Mouse (Mus musculus): ENCODE results near the gene Mageh1.
"Not testable (repeated sequence)": the region's sequence is repeated elsewhere in the genome, so short reads cannot be mapped to it uniquely, and the experiment has no call there.

Gene Mageh1

DNA sequence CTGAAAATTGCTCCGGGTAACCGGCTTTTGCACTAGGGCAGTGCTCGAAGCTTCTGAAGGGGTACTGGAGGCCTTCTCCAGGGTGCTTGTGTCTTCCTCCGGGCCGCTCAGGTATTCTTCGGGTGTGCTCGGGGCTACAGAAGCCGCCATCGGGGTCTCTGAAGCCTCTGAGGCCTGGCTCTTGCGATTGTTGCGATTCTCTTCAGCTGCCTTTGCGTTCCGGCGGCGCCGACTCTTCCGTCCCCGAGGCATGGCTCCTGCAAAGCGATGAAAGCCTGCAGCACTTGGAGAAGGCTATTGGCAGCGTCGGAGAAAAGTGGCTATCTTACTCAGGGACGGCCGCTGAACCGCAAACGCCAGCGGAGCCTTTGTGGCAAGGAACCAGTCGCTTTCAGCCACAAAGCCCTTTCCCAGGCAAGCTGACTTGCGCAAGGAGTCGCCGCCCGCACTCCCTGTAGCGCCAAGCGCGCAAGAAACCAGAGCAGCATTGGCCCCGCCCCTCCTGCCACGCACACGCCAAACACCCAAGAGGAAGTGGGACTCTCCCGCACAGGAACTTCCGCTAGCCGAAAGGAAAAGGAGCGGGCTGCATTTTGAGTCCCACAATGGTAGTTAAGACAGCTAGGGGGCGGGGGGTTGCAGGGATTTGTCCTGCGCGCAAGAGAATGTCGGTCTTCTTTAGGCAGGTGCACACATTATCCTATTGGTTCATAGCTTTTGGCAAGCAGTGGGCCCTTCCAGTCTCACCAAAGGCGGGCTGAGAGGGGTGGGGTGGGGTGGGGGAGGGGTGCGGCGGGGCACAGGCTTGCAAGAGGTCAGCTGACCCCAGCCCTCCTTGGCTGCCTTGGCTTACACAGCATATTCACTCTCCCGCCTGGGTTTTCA lies at the start of gene Mageh1:
Gene Mageh1 (minus strand): TSS at position 489 of the 885 bp plus-strand sequence.
- peak; percentile 89 for DNase-seq

DNA sequence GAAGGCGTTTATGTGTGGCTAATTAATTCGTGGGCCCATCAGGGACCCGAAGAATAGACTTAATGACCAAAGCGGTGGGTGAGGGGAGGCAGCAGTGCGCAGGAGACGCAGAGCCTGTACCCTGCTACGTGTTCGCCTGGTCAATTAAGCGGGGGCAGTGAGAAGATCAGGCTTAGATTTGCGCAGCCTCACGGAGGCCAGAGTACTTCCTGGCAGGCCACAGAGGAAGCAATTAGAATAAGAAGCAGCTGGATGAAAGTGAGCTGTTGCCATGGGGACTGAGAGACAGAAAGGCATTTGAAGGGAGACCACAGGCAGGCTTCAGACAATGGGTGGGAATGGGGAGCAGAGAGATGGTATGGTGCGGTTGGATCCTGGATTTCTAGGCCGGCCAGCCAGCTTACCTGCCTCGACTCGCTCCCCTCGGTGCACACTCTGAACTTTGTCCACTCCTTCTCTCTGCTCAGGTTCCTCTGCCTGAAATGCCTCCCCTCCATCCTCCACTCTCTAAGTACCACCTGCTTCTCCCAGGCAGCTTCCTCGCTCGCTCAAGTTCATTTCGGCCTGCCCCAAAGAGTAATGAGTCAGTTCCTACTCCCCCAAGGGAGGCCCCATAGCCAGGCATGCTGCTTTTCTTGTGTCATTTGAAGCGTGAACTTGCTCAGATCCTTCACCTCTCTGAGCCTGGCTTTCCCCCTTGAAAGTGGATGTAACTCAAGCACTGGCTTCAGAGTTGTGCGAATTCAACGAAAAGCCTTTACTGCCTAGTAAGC lies 783 bp upstream of the Mageh1 start:
- not testable (repeated sequence) for DNase-seq

DNA sequence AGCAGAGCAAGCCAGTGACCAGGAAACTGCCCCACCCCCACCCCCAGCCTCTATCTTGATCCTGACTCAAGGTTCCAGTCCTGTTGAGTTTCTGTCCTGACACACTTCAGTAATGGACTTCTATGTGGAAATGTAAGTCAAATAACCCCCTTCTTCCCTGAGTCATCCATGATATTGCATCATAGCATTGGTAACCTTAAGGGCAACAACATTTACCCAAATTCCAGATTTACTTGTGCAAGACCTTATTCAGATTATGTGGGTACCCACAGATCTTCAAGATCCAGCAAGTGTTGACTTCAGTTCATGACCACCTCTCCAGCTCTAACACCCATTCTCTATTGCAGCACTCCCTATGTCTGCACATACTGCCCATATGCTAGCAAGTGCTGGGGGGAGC lies 5.8 kb downstream of the Mageh1 start:
- not testable (repeated sequence) for DNase-seq

DNA sequence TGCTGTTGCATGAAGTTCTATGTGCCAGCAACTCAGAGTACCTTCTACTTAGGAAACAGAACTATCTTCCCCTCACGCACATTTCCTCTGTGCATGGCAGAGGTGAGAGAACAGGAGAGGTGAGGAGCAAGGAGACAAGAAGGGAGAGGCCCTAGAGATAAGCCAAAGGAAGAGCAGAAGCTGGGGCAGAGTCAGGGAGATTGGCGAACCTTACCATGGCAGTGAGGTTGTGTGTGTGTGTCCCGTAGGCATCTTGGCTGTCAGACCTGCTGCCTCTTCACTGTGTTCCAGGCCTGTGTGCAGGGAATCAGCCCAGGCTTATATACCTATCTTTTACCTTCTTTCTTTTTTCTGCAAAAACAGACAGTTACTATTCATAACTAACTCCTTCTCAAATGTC lies 11.7 kb downstream of the Mageh1 start:
- not testable (repeated sequence) for DNase-seq

DNA sequence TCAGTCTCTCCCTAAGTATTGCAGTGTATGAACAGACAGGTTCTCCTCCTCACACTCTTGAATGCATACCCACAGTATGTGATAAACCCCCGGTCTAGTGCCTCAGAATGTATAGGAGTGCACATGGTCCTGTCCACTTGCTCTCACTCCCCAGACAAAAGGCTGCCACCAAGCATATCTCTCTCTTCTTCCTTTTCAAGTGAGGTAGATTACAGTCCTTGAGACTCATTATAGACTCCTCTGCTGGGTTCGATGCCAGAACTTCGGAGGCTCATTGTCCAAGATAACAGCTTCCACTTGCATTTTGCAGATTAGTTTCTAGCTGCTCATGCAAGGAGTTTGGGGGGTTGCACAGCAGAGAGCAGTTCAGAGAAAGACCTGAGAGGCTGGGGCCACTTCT lies 12.1 kb downstream of the Mageh1 start:
- not testable (repeated sequence) for DNase-seq

DNA sequence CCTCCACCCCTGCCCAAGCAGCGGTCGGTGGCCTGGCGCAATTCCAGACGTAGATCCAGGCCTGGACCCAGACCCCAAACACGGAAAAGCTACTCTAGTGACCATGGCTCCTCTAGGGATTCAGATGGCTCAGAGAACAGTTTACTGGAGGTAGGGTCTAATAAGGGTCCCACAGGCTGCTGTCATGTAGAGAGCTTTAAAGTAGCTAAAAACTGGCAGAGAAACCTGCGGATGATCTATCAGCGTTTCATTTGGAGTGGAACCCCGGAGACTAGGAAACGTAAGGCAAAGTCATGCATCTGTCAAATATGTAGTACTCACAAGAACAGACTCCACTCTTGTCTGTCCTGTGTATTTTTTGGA lies 29.7 kb downstream of the Mageh1 start:
- DNase-seq = no peak

DNA sequence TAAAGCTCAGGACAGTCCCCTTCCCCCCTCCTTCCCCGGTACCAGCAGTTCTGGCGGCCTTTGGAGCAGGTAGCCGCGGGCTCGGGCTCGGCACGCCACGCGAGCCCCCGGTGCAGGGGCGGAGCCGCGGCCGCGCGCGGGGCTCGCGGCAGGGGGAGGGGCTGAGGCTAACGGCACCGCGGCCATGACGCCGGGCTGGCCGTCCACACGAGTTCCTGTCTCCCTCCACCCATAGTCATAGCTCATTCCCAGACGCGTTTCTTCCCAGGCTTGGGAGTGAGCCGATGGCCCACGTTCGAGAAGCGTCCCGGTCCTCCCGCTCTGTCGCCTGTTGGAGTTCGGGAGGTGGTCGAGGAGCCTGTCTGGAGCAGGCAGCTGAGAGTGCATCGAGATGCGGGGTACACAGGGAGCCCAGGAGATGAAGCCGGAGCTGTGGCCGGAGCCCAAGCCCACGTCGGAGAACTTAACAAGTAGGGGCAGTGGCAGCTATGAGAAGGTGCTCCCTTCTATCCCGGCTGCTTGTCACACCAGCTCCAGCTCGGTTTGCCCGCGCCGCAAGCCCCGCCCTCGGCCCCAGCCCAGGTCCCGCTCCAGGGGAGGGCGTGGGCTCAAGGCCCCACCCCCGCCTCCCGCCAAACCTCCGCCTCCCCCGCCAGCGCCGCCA lies 30.2 kb downstream of the Mageh1 start:
- peak; percentile 70 for DNase-seq

DNA sequence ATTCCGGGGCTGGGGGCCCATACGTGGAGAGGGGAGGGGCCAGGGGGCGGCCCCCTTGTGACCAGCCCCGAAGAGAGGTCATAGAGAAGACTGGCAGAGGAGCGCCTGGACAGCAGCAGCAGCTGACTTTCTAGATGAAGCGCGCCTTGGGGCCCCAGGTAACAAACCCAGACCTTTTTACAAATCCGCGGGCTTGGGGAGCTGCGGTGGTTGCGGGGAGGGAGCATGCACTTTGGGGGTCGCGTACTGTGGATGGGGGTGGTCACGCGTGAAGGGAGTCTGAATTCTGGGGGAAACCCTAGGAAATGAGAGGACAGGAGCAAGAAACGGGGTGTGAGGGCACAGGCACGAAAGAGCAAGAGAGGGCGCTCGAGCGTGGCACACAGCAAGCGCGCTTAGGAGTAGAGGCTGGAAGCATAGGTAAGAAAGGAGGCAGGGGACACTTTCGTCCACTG lies 31.0 kb downstream of the Mageh1 start, which contains the start of gene Usp51:
Gene Usp51 (plus strand): TSS at position 83 of the 455 bp plus-strand sequence.
- DNase-seq = peak; percentile 65

DNA sequence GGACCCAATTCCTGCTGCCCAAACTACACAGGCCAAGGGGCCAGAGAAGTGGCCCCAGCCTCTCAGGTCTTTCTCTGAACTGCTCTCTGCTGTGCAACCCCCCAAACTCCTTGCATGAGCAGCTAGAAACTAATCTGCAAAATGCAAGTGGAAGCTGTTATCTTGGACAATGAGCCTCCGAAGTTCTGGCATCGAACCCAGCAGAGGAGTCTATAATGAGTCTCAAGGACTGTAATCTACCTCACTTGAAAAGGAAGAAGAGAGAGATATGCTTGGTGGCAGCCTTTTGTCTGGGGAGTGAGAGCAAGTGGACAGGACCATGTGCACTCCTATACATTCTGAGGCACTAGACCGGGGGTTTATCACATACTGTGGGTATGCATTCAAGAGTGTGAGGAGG lies 41.3 kb downstream of the Mageh1 start:
- DNase-seq = not testable (repeated sequence)

DNA sequence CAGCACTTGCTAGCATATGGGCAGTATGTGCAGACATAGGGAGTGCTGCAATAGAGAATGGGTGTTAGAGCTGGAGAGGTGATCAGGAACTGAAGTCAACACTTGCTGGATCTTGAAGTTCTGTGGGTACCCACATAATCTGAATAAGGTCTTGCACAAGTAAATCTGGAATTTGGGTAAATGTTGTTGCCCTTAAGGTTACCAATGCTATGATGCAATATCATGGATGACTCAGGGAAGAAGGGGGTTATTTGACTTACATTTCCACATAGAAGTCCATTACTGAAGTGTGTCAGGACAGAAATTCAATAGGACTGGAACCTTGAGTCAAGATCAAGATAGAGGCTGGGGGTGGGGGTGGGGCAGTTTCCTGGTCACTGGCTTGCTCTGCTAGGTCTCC lies 47.5 kb downstream of the Mageh1 start:
- not testable (repeated sequence) for DNase-seq

Measured in cerebellum, adult 11-12 months (tissue).